Mouse (Mus musculus) layer of hippocampus, adult 9-11 months (tissue): ENCODE results near the gene Sez6.

Source experiments
- DNase-seq: peaks from one replicate; pipeline ENCODE4 v3.0.0; 2022

Gene Sez6

DNA sequence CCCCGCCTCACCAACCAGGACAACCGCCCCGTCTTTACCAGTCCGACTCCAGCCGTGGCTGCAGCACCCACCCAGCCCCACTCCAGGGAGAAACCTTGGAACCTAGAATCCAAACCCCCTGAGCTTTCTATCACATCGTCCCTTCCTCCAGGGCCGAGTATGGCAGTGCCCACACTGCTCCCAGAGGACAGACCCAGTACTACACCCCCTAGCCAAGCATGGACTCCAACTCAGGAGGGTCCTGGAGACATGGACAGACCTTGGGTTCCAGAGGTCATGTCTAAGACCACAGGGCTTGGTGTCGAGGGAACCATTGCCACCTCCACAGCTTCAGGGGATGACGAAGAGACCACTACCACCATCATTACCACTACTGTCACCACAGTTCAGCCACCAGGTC lies 23.1 kb downstream of the Sez6 start:
- DNase-seq: no peak

DNA sequence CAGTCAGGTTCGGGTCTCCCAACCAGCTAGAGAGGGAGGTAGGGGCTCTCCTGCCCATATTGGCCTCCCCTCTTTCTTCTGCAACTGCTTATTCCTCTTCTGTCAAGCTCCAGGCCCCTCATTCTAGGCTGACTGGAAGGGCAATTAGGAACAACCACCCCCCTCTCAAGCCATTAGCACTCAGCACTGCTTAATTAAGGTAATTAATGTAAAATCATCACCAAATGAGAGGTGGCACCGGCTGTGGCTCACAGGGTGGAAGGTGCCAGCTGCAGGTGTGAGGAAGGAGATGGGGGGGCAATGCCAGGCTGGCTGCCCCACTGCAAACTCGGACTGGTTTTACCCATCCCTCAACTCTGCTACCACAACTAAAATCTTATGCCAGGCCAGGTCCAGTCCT lies 25.8 kb downstream of the Sez6 start:
- DNase-seq: no peak

DNA sequence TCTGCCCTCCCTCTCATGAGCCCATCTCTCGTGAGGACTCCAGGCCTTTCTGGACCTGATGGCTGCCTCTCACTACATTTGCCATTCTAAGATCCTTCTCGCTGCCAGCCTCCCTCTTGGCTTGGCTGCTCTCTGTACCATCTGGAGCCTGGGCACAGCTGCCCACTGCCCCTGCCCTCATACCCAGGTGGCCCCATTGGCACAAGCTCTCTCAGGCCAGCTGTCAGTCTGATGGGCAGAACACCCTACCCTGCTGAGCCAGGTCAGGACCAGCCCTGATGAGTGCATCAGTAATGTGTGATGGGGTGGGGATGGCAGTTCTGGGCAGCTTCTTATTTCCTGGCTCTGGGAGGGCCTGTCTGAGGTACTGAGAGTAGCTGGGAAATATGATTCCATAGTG lies 27.7 kb downstream of the Sez6 start:
- DNase-seq: no peak

DNA sequence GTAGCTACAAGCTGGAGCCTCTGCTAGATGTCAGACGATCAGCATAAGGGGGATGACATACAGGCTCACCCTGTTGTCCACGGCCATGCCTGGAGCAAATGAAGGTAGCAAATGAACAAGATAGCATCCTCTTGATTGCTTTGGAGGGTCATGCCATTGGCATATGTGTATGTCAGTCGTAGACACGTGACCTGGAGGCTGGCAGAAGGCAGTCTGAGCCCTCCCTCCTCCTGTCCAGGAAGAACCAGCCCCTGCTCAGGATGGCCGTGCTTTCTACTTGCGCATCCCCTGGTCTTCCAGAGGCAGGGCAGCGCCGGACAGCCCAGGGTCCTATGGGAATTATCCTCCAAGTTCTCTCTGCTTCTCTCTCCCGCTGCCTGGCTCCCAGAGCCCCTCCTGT lies 28.3 kb downstream of the Sez6 start:
- DNase-seq: no peak

DNA sequence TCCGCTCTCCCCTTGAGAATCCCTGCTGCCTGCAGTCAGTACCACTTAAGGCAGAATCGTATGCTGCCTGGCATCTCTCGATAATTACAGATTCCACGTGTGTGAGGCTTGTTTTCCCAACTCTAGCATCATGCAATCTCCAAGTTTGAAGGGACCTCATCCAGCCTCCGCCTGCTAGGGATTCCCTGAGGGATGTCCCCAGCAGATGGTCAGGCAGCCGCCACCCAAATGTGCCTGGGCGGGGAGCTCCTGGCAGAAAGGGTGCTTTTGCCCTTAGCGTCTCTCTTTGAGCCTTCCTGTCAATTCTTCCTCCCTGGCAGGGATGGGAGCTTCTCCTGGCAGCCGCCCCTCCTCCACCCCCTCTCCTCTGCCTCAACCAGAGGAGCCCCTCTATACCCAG lies 29.6 kb downstream of the Sez6 start:
- DNase-seq: peak; percentile 61

DNA sequence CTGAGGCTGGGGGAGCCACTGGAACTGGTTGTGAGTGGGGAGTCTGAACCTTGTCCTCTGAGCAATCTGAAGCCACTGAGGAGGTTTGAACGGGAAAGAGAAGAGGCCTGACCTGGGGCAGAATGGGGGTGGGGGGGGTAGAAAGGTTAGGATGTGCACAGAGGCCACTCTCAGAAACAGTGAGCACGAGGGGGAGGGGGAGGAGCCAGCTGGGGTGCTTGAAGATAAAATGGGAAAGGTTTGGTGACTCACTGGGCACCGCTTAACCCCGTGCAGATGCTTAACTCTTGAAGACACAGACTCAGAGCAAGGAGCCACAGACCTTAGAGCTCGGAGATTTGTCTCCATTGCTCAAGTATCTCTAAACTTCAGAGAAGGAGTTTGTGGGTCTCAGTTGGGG lies 30.3 kb downstream of the Sez6 start:
- DNase-seq: no peak

DNA sequence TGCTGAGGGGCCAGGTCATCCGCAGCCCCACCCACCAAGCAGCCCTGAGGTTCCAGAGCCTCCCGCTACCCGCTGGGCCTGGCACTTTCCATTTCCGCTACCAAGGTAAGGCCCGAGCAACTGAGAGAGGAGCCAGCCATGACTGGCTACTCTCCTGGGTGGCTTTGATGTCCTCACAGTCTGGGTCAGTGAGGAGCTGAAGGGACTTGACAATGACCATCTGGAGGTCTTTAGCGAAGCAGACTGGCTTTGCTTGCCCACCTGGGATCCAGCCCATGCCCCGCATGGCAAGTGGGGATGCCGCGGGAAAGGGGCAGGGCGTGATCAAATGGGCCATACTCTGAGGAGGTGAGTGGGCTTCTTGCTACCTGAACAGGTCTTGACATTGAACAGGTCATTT lies 32.3 kb downstream of the Sez6 start:
- no peak for DNase-seq

DNA sequence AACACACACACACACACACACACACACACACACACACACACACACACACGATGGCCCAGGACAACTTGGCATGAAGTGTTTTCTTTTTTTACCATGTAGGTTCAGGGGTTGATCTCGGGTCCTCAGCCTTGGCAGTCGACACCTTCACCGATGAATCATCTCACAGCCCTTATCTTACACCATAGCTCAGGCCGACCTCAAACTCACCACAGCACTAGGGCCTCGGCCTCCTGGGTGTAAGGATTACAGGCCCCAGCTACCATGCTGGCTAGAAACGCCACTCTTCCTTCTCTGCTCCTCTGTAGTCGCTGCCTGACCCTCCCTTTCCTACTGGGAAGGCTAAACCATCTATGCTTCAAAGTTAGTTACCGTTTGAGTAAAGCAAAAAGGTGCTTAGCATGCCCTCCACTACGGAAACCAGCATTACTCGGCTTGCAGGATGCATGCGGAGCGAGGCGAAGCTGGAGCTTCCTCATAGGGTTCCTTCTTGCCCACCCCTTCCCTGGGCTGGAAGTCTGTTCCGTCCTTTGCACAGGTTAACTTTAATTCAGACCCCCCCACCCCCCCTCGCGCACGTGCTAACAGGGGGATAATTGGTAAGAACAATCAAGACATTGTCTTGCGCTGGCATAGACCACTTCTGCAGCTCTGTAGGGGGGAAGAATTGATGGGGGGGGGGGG lies 34.0 kb downstream of the Sez6 start:
- no peak for DNase-seq

DNA sequence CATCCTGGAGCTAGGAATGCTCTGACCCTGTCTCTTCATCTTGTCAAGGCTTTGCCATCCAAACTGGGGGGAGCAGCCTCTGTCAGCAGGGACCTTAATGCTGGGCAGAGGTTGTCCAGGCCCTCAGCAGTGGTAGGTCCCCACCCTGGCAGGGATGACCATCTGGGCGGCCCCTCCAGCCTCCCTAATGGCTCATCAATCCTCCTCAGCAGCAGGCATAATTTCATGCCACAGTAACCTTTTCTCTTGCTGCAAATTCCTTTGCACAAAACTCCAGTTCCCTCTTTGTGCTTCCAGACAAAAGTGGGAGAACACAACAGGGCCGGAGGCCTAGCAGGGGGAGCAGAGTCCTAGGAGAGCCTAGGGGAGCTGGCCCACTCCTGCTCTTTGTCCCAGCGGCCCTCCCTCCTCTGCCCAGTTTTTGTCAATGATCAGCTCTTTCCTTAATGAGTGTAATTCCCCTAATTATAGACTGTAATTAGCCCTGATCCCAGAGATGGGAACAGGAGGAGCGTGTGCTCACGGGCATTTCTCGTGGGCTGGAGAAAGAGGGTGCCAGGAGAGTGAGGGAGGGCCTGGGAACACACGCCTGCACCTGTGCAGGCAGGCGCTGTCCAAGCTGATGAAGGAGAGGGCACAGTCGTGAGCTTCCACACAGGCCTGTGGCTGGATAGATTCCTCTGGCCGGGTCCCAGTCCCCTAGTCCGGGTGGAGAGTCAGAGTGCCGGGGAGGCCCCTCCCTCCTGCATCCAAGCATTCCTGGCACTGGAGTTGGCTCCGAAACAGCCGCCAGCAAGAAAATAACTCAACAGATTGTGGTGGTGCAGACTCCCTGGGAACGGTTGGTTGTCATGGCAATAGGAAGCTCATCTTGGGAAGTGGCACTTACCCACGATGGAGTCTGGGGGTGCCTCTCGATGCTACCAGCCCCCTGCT lies 34.8 kb downstream of the Sez6 start:
- DNase-seq: peak; percentile 88

DNA sequence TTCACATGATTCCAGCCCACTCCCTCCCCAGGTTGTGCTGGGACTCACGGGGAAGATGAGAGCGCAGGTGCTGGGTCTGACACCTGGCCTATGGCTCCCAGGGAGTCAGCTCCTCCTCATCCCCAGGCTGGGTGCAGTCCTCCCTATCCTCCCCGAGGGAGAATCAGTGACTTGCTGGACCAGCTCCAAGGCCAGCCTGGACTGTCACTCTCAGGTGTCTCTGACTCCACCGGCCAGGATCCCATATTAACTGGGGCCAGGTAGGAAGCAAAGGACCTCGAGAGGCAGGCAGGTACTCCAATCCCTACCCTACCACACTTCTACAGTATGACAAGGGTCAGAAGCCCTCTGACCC lies 35.4 kb downstream of the Sez6 start:
- no peak for DNase-seq

DNA sequence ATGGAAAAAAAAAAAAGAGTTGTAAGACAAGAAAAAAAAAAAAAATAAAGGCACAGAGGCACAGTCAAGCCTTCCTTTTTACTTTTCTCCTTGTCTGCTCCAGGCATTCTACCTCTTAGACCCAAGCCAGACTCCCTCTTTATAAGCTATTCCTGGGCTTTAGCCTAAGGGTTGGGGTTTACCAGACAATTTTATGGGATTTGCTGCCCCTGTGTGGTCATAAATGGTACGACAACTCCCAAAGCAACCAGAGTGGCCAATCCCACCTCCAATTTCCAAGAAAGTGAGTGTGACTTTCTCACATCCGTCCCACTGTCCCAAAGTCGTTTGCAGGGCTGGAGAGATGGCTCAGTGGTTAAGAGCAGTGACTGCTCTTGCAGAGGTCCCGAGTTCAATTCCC lies 36.5 kb downstream of the Sez6 start:
- no peak for DNase-seq

DNA sequence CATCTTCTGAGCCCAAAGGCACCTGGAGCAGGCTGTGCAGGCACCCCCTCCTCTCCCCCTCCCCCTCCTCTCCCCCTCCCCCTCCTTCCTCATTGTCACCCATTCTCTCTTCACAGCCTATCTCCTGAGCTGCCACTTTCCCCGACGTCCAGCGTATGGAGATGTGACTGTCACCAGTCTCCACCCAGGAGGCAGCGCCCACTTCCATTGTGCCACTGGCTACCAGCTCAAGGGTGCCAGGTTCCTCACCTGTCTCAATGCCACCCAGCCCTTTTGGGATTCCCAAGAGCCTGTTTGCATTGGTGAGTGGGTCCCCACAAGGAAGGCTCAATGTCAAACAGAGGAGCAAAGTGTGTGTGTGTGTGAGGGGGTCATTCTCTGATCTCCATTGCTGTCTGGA lies 38.2 kb downstream of the Sez6 start:
- DNase-seq: no peak

DNA sequence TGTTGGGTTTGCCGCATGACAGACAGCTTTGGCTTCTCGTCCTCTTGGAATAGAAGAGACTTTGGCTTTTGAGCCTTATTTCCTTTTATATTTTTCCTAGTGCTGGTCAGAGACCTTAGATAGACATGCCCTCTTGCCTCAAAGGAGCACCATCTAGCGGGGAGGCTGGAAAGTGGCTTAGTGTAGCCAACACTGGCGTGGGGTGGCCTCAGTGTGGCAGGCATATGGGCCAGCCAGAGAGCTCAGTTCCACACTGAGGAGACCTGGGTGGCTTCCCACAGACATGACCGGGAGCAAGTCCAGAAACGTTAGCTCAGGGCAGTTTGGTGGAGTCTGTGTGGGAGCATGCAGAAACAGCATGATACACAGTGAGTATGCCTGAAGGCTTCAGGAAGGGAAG lies 40.1 kb downstream of the Sez6 start:
- DNase-seq: no peak

DNA sequence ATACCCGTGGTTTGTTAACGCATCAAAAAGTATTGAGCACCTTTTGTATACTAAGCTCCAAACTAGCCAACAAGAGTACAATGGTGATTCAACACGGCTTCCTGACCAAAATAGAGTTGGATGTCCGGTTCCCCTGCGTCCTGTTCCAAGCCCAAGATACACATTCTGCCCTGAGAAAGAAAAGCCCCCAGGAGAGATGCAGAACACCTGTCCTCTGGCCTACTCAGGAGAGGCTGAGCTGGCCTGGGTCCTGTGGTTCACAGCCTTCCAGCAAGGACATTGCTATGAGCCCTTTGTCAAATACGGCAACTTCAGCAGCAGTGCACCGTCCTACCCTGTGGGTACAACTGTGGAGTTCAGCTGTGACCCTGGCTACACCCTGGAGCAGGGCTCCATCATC lies 42.9 kb downstream of the Sez6 start:
- no peak for DNase-seq

DNA sequence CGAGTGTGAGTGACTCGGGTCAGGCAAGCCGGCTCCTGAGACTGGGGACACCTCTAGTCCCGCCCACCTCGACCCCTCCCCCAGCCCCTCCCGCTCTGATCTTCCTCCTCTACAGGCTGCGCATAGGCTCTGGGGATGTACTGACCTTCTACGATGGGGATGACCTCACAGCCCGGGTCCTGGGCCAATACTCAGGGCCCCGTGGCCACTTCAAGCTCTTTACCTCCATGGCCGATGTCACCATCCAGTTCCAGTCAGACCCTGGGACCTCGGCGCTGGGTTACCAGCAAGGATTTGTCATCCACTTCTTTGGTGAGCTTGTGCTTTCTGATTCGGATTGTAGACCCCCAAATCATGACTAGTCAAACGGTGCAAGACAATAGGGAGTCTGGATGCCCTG lies 43.7 kb downstream of the Sez6 start:
- no peak for DNase-seq

DNA sequence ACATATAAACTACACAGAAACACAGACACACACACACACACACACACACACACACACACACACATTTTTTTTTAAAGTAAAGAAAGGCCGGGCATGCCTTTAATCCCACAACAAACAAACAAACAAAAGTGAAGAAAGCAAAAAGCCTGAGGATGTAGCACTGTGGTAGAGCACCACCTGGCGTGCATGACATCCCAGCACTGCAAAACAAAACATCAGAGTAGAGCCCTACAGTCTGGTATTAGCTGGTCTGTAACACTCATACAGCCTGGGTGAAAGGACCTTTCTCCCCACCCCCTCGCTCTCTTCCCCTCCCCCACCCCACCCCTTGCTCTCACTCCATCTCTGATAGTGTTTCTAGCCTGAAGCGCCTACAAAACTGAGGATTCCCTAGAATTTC lies 45.3 kb downstream of the Sez6 start:
- no peak for DNase-seq

DNA sequence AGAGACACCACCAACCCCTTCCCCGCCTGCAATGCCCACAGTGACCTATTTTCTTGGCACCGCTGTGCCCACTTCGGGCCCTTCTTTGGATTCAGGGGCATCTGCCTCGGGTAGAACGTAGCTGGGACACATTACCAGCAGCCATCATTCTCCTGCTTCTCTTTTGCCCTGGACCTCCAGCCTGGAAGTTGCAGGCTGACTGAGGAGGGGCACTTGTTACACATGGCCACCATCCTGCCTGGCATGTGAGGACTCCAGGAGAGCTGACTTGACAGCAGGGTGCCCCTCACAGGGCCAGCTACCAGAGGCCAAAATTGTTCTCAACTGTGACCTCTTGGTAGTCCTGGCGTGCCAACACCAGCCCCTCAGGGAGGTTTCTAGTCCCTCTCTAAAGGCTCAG lies 47.6 kb downstream of the Sez6 start:
- no peak for DNase-seq

DNA sequence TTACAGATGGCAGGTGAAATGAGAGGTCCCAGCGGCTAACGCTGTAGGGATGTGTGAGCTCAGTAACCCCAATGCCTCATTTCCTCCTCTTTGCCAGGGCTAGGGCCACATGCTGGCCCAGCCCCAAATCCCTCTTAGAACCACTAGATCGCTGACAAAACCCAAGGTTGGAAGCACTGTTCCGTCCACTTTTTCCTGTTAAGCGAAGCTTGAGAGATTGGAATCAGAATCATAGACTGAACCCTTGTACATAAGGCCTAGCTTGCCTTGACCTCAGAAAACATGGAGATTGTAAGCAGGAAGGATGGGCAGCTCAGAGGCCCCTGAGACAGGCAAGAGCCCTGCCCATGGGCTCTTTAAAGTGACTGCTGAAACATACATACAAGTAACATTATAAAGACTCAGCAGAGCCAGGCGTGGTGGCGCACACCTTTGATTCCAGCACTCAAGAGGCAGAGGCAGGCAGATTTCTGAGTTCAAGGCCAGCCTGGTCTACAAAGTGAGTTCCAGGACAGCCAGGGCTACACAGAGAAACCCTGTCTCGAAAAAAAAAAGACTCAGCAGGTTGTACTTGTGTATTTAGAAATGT lies 48.7 kb downstream of the Sez6 start:
- no peak for DNase-seq

DNA sequence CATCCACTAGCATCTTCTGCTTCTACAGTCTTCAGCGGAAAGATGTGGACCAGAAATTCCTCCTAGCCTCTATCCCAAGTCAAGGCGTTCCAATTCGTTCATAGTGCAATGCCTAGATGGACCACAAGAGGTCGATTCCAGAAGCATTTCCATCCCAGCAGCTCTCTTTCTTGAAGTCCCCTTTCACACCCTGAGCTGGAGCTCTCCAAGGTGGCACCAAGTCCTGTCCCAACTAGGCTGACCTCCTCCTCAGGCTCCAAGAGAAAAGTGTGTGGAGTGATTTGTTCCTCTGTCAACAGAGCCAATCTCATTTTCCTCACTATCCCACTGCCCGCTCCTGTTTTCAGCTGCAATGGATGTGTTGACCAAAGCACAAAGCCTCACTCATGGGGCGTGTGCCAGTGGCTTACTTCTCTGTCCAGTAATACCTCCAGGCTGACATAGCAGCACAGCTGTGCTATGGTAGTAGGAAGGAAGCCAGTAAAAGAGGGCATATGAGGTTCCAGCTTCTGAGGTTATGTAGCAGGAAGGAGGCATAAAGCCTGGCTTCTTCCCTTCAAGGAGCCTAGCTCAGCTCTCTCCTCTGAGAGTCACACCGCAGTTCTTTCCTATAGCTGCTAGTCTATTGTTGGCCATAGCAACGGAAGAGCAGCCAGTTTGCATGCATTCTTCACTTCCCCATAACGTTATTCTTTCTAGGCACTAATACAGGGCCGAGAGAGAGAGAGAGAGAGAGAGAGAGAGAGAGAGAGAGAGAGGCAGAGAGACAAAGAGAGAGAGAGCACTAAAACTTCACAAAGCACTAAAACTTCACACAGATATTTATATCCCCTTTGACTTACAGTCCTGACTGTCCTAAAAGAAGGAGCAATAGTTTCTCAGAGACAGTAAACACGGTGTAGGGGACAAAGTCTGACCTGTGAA lies 49.9 kb downstream of the Sez6 start:
- peak; percentile 66 for DNase-seq

DNA sequence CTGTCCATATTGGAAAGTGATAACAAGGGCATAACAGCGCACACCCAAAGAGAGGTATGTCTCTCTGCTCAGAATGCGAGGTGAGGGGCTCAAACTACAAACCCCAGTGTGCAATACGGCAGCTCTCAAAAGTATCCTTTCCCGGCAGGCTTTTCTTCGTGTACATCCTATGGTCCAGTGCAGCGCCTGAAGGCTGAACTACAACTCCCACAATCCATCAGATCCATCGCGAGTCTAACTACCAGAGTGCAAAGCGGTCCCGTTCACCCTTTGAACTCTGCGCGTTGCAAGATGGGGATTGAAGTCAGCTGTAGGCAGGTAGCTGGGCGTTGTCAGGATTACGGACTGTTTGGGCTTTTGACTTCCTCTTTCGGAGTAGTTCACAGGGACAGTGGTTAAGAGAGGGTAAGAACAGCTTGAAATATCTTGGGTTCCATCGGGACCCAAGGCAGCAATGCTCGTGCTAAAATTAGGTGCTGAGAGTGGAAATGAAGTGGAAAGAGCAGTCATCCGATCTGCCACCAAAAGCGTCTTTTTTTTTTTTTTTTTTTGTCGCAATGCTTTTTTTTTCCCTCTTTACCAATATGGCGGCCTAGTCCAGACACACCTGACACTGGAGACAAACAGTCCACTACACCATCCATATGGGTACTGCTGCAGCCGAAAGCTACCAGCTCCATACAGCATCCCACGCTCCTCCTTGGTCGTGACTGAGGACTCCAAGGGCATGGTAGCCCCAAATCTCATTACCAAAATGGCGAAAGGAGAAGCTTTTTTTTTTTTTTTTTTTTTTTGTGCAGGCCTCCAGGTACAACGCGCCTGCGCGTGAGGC lies 51.2 kb downstream of the Sez6 start:
- DNase-seq: peak; percentile 100

DNA sequence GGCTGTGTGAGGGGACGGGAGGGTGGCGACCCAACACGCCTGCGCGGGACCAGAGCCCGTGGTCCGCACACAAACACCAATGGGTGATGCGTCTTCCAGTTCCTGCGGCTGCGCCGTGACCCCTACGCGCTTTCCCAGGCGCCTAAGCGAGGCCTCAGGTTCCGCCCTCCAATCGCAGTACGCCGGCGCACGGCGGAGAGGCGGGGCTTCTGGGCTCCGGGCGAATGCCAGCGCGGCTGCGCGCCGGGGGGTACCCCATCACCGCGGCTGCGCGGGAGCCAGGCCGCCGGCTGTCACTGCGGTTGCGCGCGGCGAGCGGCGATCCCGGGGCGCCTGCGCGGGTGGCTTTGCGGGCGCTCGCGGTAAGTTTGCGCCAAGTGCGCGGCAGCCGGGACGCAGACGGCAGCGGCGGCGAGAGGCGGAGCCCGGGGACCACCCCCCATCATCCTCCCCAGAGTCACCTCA lies 51.9 kb downstream of the Sez6 start, which contains the start of gene Phf12:
Gene Phf12, plus strand, starts transcription at position 314 of the 465 bp plus-strand sequence.
- peak; percentile 100 for DNase-seq
